Mouse (Mus musculus): ENCODE results near the gene S100a8.

S100a8 gene

DNA sequence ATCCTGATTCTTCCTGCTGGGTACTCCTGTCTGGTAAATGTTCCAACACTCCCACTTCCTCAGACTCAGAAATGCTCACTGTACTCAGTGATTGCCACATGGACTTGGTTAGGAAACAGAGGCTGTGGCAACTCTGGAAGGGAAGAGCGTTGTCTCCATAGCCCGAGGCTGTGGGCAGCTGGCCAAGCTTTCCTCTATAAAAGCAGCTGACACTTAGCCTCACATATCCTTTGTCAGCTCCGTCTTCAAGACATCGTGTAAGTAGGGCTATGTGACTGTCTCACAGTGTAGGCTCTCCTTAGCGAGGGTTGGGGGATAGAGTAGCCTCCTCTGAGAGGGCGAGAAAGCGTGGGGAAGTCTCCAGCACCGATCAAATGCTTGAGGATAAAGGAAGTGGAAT lies at the start of gene S100a8:
S100a8 (plus strand) TSS at position 133 of the 400 bp plus-strand sequence.
- no peak for DNase-seq (ENCODE audit: low read depth, low spot score)

DNA sequence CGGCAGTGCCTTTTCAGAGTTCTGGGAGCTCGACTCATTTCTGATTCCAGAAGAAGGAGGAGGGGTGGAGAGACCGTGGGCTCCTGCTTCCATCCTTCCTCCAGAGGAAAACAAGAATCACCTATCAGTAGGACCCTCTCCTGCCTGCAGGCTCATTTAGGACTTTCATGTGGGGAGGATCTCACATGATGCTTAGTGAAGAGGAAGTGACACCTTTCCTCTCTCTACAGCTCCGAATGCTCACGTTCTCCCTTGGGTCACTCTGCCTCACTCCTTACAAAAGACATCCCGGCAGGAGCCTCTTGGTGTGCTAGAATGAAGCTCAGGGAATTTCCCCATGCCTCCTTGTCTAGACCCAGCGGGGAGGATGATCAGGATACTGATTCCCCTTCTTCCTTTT lies 47.2 kb upstream of the S100a8 start:
- peak; percentile 7 for DNase-seq (ENCODE audit: low read depth, low spot score)

DNA sequence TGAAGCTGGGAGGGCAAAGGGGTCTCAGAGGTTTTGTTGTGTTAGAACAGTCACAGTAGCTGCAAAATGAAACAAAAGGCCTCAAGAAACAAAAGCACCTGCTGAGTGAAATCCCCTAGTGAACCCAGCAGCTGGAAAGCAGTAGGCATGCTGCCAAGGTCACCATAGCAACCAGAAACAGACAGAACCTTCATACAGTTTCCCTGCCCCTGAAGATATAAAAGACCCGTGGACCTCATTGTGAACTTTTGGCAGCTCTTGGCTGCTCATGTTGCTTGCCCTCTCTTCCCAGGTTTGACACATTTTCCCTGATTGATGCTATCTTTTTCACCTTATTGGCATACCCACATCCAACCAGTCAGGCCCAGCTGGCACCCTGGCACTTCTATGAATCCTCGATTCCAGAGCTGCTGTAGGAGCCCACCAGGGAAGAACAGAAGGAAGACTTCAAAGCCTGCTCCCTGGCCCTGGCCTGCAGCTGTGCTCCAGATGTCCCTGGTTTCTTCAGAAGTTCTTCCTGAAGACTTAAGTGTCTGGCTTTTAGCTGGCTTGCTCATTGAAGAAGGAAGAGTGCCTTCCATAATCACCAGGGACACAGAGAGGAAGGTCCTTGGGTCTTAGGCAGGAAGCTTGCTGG lies 45.2 kb upstream of the S100a8 start:
- DNase-seq (ENCODE audit: low read depth, low spot score): peak; percentile 62

DNA sequence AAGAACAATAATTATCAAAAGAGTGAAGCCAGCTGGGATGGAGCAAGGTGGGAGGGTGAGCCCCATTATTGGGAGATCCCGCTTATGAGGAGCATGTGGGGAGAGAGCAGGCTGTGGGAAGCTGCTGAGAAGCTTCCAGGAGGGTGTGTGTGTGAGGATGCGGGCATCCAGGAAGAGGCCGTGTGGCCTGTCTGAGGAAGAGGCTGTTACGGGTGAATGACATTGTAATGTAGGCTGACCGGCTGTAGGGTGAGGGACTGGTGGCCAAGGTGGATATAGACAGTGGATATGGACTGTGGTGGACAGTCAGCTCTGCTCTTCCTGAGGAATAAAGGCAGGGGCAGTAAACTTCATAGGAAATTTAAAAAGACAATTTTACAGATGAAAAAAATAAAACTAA lies 43.3 kb upstream of the S100a8 start:
- DNase-seq (ENCODE audit: low read depth, low spot score): no peak

DNA sequence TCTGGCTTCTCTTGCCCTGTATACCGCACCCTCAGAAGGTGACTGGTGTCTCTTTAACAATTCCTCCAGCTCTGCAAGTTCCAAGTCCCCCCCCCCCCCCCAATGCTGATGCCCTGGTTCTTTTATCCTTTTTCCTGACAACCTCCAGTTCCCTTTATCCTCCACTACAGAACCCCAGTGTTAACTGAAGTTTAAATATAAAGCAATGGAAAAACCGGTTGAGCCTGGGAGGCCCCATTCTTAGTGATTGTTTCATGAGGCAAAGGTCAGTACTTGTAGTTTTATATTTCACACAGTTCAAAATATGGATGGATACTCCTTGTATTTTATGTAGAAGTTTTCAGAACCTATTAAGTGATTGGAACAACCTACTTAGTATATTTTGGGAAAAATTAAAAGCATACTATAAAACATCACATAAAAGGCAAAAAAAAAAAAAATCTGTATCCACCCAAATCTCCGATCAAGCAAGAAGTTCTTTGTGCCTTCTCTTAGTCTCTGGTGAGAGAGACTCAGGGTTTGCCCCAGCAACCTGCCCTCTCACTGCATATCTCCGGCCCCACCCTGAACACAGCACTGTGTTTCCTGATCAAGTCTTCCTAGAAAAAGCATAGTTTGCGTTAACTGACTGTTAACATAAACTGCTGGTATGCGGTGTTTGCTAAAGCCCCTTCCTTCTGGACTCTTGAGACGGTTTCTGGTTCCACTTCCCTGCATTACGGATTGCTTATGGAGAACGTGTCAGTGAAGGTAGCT lies 42.3 kb upstream of the S100a8 start:
- DNase-seq (ENCODE audit: low read depth, low spot score): no peak

DNA sequence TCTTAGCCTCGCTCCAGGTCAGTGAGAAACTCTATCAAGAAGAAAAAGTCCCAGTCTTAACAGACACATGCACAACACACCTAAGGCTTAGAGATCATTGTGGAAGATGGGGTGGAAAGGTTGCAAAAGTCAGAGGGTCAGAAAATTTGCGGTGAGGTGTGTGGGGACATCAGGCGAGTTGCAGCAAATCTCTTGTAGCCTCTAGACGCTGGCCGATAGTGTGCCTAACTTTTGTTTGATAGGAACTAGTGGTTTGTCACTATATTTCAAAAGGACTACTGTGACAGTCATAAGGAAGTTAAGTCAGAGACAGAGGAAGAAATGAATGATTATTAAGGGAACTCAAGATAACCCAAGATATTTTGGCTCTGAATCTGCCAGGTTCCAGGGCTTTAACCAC lies 41.4 kb upstream of the S100a8 start:
- DNase-seq (ENCODE audit: low read depth, low spot score): no peak

DNA sequence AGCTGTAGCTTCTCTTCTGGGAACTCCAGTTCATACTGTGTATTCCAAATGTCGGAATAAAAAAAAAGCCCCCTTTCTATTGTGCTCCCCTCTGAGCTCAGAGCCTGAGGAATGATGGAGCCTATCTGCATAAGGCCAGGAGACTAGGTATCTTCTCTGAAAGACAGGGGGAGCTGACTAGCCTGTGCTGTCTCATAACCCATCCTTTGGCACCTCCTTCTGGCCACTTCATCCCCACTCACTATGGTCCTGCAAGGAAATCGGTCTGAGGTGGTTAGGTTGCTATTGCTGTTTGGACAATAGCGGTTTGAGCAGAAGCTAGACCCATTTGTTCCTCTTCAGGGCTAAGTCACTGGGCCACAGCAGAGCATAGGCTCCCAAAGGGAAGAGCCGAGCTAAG lies 41.0 kb upstream of the S100a8 start:
- no peak for DNase-seq (ENCODE audit: low read depth, low spot score)

DNA sequence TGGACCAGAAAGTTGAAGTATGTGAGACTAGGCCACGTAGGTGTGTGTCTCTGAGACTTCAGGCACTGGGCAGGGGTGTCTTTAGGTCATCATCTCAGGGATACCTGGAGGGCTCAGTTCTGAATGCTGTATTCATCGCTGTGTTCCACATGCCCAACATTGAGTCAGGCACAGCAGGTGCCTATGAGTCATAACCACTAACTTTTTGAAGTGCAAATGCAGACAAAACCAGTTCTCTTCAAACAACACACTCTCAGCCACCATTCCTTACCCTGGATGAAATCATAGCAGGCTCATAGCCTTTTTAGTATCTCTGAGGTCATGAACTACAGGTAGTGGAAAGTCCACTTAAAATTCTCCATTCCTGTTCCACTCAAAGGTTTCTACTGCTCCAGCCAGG lies 39.5 kb upstream of the S100a8 start:
- no peak for DNase-seq (ENCODE audit: low read depth, low spot score)

DNA sequence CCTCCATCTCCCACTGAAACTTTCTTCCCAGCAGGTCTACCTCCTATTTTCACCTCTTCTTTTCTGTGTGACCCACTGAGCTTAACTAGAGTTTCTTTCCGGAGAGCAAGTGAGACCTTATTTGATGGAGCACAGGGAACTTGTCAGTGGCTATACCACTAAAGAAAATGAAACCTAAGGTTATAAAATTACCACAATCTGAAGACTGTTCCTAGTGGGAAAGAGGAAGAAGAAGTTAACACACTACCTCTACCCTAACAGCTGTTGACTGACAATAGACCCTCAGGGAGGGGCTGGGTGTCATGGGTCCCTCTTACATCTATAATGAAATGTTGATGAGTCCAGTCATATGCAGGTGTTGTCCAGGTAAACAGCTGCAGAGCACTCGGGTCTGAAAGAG lies 36.8 kb upstream of the S100a8 start:
- no peak for DNase-seq (ENCODE audit: low read depth, low spot score)

DNA sequence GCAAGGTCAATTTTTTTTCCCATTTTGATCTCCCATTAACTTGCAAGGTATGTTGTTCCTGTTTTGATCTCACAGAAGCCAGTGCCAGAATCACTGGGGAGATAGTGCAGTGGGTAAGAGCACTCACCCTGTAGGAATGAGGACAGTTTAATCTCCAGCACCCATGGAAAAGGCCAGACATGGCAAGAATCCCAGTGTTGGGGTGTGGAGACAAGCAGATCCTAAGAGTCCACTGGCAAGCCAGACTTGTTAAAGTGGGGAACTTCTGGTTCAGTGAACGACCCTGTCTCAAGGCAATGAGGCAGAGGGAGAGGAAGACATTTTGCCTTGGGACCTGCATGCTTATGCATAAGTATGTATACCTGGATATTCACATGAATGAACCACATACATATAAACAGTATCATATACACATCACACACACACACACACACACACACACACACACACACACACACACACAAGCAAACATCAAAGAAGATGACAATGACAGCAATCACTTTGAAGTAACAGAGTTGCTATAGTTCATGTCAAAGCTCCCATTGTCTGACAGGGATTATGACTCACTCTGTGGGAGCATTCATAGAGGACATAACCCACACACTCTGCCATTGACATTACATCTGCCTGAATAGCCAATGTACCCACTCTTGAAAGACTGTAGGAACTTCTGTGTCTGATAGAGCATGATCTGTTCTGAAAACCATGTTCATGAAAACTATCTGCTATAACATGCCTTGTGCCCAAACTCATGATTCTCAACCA lies 30.1 kb upstream of the S100a8 start:
- no peak for DNase-seq (ENCODE audit: low read depth, low spot score)

DNA sequence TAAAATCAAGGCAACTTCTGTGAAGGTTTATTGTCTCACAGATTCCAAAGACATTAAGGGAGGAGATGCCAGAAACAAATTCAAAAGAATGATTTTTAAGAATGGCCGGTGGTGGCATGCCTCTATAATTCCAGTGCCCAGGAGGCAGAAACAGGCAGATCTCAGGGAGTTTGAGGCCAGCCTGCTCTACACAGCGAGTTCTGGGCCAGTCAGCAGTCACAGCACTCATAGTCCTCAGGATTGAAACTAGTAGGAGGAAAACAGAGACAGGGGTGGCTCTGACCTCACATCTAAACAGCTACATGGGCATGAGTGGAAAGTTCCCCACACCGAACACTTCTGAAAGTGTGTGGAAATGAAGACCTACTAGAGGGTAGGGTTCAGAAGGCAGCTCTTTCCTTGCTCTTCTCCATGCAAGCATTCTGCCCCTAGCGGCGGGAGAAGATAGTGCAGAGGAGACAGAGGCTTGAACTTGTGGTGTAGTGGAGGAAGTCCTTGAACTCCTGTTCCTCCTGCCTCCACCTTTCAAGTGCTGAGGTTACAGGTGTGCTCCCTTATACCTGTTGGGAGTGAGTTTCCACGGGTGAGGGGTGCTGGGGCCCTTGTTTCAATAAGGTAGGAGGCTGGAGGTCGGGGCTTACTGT lies 29.1 kb upstream of the S100a8 start:
- peak; percentile 51 for DNase-seq (ENCODE audit: low read depth, low spot score)

DNA sequence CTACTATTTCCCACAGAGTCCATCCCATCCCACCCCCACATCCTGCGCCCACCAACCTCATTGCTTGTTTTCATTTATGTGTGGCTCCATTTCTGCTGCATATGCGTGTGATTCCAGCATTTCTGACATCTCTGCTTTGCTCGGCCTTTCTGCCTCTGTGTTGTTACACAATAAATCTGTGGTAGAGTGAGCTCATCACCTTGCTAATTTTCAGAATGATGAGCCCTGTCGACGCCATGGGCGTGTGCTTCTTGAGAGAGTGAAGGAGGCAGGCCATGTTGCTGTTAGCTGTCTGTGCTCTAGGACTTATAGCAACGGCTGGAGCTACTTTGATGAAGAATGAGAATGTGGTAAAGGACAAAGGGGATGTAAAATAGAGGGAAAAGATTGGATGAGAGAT lies 27.8 kb upstream of the S100a8 start:
- no peak for DNase-seq (ENCODE audit: low read depth, low spot score)

DNA sequence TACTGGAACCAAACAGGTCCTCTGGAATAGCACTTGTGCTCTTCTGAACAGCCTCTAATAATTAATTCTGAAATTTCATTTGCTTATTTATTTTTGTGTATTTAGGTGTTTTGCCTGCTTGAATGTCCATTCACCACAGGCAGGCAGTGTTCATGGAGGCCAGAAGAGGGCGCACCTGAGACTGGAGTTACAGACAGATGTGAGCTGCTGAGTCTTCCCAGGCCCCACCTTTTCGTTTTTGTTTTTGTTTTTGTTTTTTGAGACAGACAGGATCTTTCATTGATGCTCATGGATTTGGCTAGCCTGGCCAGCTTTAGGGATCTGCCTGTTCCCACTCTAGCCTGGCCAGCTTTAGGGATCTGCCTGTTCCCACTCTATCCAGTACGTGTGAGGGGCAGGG lies 24.6 kb upstream of the S100a8 start:
- DNase-seq (ENCODE audit: low read depth, low spot score): peak; percentile 47

DNA sequence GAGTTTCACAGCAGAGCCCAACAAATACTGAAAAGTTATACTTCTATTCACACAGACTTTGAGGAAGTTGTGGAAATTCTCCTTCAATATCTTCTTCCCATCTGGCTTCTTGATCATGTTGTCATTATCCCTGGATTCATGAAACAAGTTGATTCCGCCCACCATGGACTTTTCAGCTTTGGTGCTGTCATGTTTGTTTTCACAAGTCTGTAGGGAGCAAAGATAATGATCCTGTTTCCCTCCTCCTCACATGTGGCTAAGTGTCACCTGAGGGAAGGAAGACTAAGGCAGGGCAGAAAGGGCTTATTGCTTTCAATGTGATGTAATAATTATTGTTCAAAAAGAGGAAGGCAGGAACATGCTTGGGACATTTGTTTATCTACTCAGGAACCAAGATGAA lies 21.5 kb upstream of the S100a8 start:
- DNase-seq (ENCODE audit: low read depth, low spot score): no peak

DNA sequence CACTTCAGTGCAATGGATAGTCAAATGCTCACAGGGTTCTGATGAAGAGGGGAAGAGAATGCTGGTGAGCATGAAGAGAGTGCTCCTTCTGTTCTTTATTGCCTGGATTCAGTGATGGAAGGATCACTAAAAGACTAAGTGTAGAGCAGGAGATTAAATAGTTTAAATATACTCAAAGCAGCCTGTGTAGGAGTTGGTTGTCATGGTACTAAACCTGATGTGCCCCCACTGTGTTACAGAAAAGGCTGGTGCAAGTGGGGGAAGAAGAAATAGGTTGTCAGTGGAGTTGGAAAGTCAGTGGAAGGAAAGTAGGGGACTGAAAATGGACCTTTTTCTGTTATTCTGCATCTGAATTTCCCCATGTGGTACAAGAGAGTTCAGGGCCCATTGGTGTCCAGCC lies 19.8 kb upstream of the S100a8 start:
- no peak for DNase-seq (ENCODE audit: low read depth, low spot score)

DNA sequence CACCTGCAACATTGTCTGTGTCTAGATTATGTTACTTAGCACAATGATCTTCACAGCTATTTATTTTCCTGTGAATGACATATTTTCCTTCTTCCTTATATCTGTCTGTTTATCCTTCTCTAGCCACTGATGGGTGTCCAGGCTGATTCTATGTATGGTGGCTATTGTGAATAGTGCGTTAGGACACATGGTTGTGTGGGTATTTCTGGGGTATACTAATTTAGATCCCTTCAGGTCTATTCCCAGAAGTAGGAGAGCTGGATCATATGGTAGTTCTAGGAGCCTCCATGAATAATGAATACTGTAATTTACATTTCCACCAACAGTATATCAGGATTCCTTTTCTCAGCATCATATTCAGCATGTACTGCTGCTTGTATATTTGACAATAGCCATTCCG lies 18.9 kb upstream of the S100a8 start:
- DNase-seq (ENCODE audit: low read depth, low spot score): no peak

DNA sequence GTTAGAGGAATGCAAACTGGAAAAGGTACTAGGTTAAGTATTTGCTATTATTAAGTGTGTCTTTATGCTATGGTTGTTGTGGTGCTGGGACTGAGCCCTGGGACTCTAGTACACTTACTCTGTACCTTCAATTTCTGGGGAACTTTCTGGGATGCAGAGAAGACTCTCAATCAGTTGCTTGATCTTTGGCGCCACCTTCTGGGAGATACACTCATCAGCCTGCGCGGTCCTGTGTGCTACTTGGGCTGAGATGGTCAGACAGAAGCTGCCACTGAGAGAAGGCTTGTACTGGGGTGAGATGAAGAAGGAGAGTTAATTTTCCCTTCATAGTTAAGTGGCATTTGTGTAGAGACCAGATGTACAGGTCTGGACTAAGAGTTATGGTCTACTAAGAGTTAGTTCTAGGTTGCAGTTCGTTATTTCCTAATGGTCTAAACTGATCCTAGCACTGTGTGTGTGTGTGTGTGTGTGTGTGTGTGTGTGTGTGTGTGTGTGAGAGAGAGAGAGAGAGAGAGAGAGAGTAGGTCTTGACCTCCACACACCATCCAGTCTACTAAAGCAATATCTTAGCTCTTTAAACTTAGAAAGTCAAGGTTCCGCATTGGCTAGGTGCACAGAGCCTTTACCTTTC lies 15.8 kb upstream of the S100a8 start:
- peak; percentile 51 for DNase-seq (ENCODE audit: low read depth, low spot score)

DNA sequence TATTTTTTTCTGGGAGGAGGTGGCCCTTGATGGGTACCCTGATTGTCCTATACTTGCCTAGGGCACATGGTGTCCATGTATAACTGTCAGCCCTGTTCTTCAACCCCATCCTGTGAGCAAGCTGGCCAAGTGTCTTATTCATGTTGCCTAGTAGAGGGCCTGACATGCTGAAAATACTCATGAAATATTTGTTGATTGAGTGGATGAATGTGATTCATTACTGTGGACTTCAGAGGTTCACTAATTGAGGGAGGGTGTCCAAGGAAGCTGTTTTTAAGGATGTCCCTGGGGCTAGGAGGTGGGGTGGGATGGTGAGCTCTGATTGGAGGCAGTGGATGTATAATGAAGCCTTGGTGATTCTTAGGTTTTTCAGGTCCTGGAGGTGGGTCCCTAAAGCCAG lies 15.1 kb upstream of the S100a8 start, which contains the start of gene S100a7a:
S100a7a (plus strand) TSS at position 301 of the 400 bp plus-strand sequence.
- DNase-seq (ENCODE audit: low read depth, low spot score): no peak

DNA sequence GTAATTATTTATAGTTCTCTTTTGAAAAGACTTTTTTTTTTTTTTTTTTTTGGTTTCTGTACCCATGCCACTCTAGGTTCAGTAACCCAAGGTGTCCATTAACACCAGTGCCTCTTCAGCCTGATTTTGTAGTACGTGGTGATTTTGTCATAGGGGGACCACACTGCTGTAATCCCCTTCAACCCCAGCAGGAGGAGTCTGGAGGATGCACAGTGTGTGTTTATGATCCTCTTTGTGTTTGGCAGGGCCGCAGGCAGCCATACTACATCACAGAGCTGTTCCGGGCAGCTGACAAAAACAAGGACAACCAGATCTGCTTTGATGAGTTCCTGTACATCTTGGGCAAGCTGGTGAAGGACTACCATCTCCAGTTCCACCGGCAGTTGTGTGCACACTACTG lies 11.4 kb upstream of the S100a8 start:
- peak; percentile 15 for DNase-seq (ENCODE audit: low read depth, low spot score)

DNA sequence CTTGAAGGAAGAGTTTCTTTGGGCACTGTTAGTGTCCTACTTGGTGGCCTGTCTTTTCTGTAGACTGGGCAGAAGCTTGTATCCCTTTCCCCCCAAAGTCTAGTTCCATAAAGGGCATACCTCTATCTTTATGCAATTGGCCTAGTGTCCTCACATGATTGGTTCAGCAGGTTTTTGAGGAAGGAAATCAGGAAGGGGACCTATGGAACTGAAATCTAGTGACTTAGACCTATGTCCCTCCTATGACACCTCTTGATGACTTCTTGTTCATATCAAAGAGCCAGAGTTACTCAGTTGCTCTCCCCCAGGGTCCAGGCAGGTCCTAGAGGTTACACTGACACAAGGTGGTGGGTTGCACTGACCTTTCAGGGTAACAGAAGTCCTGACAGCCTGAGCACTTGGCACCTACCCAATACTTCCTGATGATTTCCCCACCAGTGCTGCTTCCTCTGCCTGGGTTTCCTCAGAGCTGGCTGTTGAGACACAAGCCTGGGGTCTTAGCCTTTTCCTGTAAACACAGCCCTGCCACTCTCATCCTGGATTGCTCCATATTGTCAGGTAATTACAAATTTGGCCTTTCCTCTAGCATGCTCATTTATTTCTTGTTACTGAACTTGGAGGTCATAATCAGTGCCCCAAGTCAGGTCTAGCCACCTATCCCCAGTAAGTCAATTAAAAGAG lies 9.3 kb upstream of the S100a8 start:
- no peak for DNase-seq (ENCODE audit: low read depth, low spot score)

DNA sequence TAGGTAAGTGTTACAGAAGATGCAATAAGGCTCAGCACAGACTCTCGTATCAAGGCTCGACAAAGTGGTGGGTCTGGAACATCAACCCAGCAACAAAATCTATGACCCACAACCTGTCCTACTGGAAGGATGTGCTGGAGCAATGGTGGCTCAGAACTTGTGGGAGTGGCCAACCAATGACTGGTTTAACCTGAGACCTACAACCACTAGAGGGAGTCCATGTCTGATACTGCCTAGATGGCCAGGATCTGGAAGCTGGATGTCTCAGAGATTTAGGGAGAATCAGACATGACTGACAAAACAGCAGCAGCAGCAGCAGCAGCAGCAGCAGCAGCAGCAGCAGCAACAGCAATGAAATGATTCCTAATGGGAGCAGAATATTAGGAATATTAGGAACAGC lies 4.6 kb upstream of the S100a8 start:
- peak; percentile 14 for DNase-seq (ENCODE audit: low read depth, low spot score)
